Mouse (Mus musculus): ENCODE data around the gene Olfr1535.

The Olfr1535 gene

DNA sequence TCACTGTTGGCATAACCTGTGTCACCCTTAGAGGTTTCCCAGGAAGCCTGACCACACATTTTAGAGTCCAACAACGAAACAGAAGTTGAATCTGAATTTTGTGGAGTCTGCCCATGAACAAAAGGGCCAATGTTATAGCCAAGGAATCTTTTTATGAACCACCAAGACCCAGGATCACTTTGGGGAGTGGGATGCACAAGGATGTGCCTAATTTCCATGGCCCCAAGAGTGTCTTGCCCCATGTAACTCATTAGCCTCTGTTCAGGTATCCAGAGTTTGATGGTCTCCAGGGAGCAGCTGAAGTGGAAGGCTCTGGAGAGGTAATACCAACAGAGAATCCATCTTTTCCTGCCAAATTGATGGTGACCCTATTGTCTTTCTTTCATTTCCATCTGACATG, at the start of gene Olfr1535:
TSS of gene Olfr1535 (minus strand) at position 101 of the 400 bp plus-strand sequence.
- in situ Hi-C loops (cut with MboI, MseI), result no loop called here

DNA sequence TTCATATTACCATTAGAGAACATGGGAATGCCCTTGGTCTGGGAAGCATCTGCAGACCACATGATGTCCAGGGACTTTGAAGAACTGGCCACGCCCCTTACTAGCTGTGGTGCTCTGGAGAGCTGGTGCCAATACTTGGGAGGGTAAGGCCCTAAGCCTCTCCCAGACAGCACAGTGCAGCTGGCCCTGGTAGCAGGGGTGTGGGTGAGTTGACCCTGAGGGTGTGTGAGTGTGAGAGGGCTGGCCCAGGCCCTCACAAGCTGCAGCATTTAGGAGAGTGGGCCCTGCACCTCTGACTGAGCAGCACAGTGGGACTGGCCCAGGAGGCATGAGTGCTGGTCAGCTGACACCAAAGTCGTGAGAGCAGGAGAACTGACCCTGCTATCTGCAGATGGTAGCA, 31.9 kb upstream of the Olfr1535 start:
- in situ Hi-C loops (cut with MboI, MseI), result no loop called here

DNA sequence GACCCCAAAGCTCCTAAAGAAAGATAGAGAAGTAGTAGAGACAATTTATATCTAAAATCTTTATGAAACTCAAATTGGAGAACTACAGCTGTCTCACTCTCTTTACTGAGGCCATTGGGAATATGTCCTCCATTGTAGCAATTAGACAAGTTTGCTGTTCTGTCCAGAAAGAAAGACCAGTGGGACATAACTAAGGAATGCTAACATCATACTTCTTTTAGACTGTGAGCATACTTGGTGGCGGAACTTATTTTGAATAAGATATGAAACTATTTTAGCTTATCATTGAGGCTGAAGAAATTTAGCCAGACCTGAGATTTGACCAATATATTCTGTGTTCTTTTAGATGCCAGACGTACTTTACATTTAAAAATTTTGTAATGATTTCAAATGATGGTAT, 22.0 kb upstream of the Olfr1535 start, which contains the start of gene Olfr1364:
TSS of gene Olfr1364 (minus strand) at position 101 of the 400 bp plus-strand sequence.
- in situ Hi-C loops (cut with MboI, MseI), result no loop called here

DNA sequence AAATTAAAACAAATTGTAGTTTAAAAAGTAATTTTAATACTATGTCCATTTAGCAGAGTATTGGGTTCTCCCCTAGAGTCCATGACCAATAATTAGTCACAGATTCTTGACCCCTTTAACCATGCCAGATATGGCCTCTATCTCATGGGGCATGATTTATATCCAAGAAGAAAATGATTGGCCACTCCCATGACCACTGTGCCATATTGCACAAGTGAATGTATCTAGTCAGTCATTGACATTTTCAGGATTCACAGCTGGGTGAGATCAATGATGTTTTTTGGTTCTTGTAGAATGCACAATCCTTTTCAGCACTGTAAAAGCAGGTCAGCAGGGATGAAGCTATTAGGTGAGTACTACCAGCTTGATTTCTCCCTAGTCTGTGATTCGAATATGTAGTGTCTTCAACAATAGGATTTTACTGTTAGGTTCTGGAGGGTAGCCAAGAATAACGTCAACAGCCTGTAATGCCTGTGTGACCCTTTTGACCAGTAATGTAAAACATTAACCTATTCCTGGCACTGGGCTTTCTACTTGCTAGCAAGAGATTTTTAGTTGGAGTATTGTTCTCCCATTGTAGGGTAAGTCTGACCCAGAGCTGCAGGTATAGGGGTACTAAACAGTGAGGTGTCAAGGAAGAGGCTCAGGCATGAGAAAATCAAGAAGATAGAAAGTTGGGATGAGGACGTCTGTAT, 9.1 kb downstream of the Olfr1535 start:
- in situ Hi-C loops (cut with MboI, MseI), result no loop called here

DNA sequence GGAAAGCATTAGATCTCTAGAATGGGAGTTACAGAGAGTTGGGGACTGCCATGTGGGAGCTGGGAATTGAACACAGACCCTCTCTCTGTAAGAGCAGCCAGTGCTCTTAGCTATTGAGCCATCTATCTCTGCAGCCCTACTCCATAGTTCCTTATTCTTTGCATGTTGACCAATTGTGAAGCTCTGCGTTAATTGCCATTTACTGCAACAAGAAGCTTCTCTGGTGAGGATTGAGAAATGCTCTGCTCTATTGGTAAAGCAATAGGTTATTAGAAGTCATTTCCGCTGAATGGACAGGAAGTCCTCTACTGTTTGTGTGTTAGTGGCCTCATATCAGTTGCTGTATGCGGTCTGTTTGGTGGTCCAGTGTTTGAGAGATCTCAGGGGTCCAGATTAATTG, 10.2 kb downstream of the Olfr1535 start:
- in situ Hi-C loops (cut with MboI, MseI), result no loop called here

DNA sequence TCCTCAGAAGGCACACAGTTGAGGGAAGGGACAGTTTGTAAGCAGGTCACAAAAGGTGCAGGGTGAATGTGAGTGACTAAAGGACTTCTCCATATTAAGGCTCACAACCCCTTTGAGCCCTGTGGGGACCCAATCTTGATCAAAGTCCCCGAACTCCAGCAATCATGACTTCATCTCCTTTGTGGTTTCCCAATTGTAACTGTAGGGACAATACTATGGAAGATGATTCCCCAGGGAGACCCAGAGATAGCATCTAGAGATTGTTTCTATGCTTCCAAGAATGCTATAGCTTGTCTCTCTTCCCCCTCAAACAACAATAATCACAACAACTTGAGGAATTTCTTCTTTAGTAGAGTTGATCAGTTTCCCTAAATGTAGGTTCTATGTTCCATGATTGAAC, 17.0 kb downstream of the Olfr1535 start, which contains the start of gene Olfr1366:
TSS of gene Olfr1366 (minus strand) at position 101 of the 400 bp plus-strand sequence.
- in situ Hi-C loops (cut with MboI, MseI), result no loop called here

DNA sequence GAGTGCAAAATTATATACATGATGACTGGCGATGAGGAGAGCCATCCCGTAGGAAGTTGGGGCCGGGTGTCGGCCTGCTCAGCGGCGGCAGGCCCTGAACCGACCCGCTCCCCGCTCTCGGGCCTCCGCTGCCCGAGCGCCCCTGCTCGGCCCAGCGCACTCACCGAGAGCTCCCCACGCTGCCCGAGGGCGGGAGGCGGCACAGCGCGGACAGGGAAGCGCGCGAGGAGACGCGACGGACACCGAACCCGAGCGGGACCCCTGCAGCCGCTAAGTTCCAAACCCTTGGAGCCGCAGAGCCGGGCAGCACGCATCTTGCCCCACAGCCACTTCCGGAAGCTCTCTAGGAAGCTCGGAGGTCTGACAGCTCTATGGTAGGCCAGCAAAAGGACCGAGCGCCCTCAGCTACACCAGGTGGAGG, 28.9 kb downstream of the Olfr1535 start, which contains the start of gene Zkscan8:
TSS of gene Zkscan8 (minus strand) at position 340 of the 421 bp plus-strand sequence.
- in situ Hi-C loops (cut with MboI, MseI), result no loop called here

DNA sequence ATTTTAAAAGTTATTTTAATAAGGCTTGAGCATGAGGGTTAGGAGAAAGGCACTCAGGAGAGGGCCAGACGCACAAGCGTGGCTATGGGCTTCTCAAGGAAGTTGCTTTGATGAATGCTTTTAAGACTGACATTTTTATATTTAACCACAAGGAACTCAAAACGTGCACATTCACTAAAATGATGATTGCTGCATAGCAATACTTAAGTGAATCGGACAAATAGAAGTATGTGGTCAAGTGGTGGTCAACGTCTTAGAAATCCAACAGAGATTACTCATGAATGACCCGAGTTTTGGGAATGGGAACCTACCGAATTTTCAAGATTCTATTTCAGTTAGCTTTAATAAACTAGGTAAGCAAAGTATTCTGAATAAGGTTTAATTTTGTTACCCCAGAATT, 29.6 kb downstream of the Olfr1535 start:
- in situ Hi-C loops (cut with MboI, MseI), result no loop called here

DNA sequence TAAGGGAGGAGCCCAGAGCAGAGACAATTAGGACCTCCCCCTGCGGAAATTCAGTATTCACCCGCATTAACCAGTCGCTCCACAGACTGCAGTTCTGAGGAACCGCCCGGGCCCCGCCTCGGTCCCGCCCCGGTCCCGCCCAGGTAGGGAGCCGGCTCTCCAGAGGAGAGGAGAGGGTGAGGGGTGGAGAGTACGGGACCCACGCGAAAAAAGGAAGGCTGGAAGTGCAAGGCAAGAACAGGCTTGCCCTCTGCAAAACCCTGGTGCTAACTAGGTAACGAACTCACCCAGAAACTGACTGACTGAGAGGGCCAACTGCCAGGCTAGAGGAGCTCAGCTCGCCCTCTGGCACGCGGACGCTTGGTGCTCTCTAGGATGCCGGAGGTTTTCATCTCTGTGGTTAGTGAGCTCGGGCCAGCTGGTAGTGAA, 53.5 kb downstream of the Olfr1535 start:
- in situ Hi-C loops (cut with MboI, MseI), result no loop called here
